Mouse (Mus musculus) heart, embryonic 13.5 days (tissue): ENCODE measurements around the gene Rprd2. TPM values are rescaled to one million over a fixed set of nuclear protein-coding genes. Genes with fewer than 3 reads are reported as not detected.
A peak's percentile ranks its signal among the peaks of the same experiment; 100 is the strongest.

Experiments used
- ATAC-seq: fragments of 200-750 bp; cut with Nextera tagmentation; 2 replicates; pipeline ENCODE4 v1.8.0; 2017; ENCODE audit warnings: moderate TSS enrichment; ENCODE audit not compliant: insufficient number of reproducible peaks, low FRiP score, low TSS enrichment; ENCODE audit errors: extremely low read depth
- H3K27ac ChIP-seq: fragments of 300-500 bp; sonication (generic); replicated peaks from 2 replicates; pipeline ENCODE4 v1.5.1; 2015; ENCODE audit warnings: moderate library complexity, mild to moderate bottlenecking, inconsistent platforms
- H3K27me3 ChIP-seq: fragments of 300-500 bp; sonication (generic); replicated peaks from 2 replicates; pipeline ENCODE4 v1.6.1; 2015; ENCODE audit warnings: mild to moderate bottlenecking, inconsistent platforms
- H3K36me3 ChIP-seq: fragments of 300-500 bp; sonication (generic); 2 replicates; pipeline ENCODE4 v1.6.1; 2015; ENCODE audit warnings: mild to moderate bottlenecking, inconsistent platforms
- H3K4me1 ChIP-seq: fragments of 300-500 bp; sonication (generic); 2 replicates; pipeline ENCODE4 v1.6.1; 2015; ENCODE audit warnings: inconsistent platforms
- H3K4me2 ChIP-seq: fragments of 300-500 bp; sonication (generic); 2 replicates; pipeline ENCODE4 v1.6.1; 2015; ENCODE audit warnings: inconsistent platforms, mild to moderate bottlenecking, moderate library complexity
- H3K4me3 ChIP-seq: fragments of 300-500 bp; sonication (generic); 2 replicates; pipeline ENCODE4 v1.5.1; 2015; ENCODE audit warnings: moderate library complexity, mild to moderate bottlenecking, inconsistent platforms
- H3K9ac ChIP-seq: fragments of 300-500 bp; sonication (generic); 2 replicates; pipeline ENCODE4 v1.6.1; 2015; ENCODE audit warnings: inconsistent platforms, mild to moderate bottlenecking, moderate library complexity
- H3K9me3 ChIP-seq: fragments of 300-500 bp; sonication (generic); 2 replicates; pipeline ENCODE4 v1.6.1; 2016; ENCODE audit warnings: inconsistent platforms
- WGBS: fragments of 180-500 bp; shearing (Covaris S2); methylation state at CpG from one replicate; pipeline ENCODE4 v1.1.7; 2015; ENCODE audit warnings: mixed read lengths; 5-methylcytosine and 5-hydroxymethylcytosine counted together
- polyA plus RNA-seq: library from polyadenylated mRNA; unstranded; fragments of >200 nt; fragmentation: Nextera tagmentation; extraction: Ambion mirVana; gene quantifications from 2 replicates; pipeline ENCODE4 v1.2.1, GENCODE M21; 2015

Gene Rprd2
- polyA plus RNA-seq, 1 experiment from 2014 or later = 17.1 TPM

DNA sequence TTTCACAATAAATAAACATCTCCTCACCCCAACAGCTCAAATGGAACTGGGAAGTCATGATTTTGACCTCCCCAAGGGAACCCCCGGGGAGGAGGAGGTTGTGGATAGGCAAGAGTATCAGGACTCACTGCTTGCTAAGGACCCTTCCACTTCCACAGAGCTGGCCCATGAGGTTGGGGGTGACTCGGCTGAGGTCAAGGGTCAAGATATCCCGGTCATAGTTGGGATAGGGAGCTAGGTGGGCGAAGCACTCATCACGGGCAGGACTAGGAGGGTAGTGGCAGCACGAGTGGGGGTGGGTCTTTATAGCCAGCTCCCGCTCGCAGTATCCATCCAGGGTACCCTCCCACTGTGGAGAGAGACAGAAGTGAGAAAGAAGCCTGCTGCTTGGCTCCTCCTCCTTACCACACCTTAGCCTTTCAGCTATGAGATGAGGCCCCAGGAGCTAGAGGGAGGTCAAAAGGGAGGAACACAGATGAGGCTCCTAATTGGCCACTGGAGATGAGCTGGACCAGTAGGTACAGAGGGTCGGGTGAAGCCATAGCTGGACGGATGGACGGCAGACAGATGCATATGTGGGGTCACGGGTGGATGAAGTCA lies 83.5 kb downstream of the Rprd2 start:
- Histone ChIP-seq H3K27me3 (no peaks in the 10 kb centered on the region), H3K4me1 (peaks cover 61% of the 10 kb centered on the region), H3K9me3 (no peaks in the 10 kb centered on the region), H3K4me2 (no peak overlapping the region), H3K4me3 (no peak overlapping the region), H3K27ac (no peak overlapping the region), H3K9ac (no peak overlapping the region), H3K36me3 (peaks cover 30% of the 10 kb centered on the region)
- 83% methylated on average over 12 of the region's 12 CpGs for WGBS
- no peak for ATAC-seq

DNA sequence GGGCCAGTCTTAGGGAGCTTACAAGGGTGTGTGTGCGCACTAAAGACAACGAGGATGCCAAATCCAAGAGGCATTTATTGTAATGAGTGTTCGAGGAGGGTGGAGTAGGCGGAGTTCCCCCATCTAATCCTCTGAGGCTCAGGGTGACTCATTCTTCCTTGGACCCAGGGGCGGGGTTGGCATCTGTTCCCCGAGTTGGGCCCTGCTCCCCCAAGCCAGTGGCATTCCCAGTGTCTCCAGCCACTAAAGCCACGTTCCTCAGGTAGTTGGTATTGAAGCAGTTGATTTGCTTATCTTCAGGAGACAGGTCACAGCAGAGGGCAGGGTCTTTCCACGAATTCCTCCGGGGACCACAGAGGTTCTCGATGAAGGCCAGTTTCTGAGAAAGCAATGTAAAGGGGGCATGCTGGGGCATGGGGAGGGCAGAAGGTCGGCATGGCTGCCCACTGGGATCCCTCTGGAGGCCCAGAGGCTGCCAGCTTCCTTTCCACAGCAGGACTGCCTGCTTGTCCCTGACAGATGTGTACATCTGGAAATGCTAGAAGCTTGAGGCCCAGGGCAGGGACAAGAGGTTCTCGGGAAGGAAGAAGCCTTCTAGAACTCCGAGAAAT lies 84.5 kb downstream of the Rprd2 start:
- no peaks in the 10 kb centered on the region for H3K27me3 ChIP-seq
- no peak overlapping the region for H3K4me3 ChIP-seq
- peaks cover 51% of the 10 kb centered on the region for H3K4me1 ChIP-seq
- no peak for ATAC-seq
- no peak overlapping the region for H3K9ac ChIP-seq
- 67% methylated on average over 13 of the region's 13 CpGs for WGBS
- no peaks in the 10 kb centered on the region for H3K9me3 ChIP-seq
- H3K27ac ChIP-seq = no peak overlapping the region
- peaks cover 30% of the 10 kb centered on the region for H3K36me3 ChIP-seq
- H3K4me2 ChIP-seq = no peak overlapping the region

DNA sequence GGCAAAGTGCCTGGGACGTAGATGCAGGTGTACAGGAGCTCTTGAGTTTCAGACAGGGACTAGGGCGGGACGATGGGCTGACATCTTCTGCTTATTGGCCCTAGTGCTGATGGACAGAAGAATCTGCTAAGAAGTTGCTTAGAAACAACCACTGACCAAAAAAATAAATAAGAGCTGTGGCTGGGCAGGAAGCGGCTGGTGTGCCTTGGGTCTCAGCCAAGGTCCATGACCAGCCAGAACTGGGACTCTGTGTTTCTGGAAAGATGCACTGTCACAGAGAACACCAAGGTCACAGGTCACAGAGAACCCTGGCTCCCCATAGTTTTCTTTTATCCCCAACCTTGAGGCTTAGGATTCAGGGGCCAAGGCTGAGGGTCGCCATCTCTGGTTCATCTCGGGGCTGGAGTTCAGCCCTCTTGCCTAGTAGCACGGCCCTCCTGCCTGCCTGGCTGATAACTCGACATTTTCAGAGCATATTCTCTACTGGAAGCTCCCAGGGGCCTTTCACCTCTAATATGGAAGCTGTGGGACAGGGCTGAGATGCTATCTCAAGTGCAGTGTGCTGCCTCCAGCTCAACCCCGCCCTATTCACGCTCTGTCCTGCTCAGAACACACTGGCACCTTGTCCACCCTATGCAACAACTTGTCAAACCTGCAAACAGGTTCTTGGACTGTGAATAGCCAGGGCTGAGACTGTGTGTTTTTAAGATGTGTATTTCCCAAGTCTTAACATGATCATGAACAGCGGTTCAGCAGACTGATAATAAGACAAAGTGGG lies 85.7 kb downstream of the Rprd2 start:
- Histone ChIP-seq H3K9ac (peak overlapping the region; percentile 14; the same call in 1 of the 2 replicates), H3K27ac (peak overlapping the region; percentile 74), H3K4me1 (peaks cover 38% of the 10 kb centered on the region), H3K4me3 (no peak overlapping the region), H3K9me3 (no peaks in the 10 kb centered on the region), H3K4me2 (no peak overlapping the region), H3K36me3 (peaks cover 30% of the 10 kb centered on the region), H3K27me3 (no peaks in the 10 kb centered on the region)
- 54% methylated on average over 11 of the region's 11 CpGs for WGBS
- no peak for ATAC-seq

DNA sequence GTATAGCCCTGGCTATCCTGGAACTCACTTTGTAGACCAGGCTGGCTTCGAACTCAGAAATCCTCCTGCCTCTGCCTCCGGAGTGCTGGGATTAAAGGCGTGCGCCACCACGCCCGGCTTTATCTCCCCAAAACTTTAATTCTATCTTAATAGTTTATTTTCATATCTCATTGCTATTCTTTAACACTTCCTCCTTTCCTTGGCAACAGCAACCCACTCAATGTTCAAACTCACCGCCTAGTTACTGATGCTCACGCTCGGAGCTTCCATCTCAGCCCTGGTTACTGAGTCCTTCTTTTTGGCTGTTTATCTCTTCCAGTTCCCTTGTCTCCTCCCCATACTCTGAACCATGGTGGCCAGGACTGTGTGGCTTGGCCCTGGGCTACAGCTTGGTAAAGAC lies 86.4 kb downstream of the Rprd2 start:
- Histone ChIP-seq H3K4me2 (no peak overlapping the region), H3K4me3 (no peak overlapping the region), H3K27me3 (no peaks in the 10 kb centered on the region), H3K36me3 (peaks cover 30% of the 10 kb centered on the region), H3K9me3 (no peaks in the 10 kb centered on the region), H3K4me1 (peaks cover 35% of the 10 kb centered on the region), H3K9ac (no peak overlapping the region), H3K27ac (peak overlapping the region; percentile 24; the same call in 1 of the 2 replicates)
- WGBS = 91% methylated on average over 9 of the region's 9 CpGs
- no peak for ATAC-seq

DNA sequence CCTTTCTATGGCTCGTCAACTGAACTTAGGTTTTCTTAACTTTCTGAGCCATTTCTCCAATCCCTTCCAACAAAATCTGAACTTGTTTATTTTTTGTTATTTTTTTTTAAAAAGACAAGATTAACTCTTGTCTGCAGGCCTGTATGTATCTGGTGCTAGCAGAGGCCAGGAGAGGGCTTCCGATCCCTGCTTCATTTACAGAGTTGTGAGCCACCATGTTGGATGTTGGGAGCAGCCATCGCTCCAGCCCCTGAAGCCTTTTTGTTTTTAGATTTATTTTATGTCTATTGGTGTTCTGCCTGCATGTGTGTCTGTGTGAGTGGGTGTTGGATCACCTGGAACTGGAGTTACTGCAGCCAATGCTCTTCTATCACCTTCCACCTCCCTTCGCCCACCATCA lies 86.9 kb downstream of the Rprd2 start:
- Histone ChIP-seq H3K4me2 (no peak overlapping the region), H3K4me3 (no peak overlapping the region), H3K36me3 (peaks cover 29% of the 10 kb centered on the region), H3K4me1 (peaks cover 34% of the 10 kb centered on the region), H3K27me3 (no peaks in the 10 kb centered on the region), H3K9me3 (no peaks in the 10 kb centered on the region), H3K27ac (no peak overlapping the region), H3K9ac (no peak overlapping the region)
- ATAC-seq = no peak
- WGBS = 89% methylated on average over 4 of the region's 4 CpGs

DNA sequence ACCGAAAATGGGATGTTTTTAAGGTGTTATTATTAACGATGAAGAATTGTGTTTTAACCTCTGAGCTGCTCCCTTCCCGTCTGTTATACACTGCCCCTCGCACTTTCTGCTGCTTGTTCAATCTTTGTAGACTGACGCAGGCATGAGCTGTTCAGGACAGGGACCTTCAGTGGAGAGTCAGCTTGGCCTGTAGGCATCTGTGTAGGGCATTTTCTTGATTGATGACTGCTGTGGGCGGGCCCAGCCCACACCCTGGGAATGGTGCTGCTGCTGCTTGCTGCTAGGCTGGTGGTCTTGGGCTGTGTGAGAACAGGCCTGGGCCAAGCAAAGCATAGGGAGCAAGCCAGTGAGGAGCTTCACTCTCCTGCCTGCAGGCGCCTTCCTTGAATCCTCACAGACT lies 88.2 kb downstream of the Rprd2 start:
- H3K4me3 ChIP-seq = no peak overlapping the region
- 77% methylated on average over 7 of the region's 7 CpGs for WGBS

DNA sequence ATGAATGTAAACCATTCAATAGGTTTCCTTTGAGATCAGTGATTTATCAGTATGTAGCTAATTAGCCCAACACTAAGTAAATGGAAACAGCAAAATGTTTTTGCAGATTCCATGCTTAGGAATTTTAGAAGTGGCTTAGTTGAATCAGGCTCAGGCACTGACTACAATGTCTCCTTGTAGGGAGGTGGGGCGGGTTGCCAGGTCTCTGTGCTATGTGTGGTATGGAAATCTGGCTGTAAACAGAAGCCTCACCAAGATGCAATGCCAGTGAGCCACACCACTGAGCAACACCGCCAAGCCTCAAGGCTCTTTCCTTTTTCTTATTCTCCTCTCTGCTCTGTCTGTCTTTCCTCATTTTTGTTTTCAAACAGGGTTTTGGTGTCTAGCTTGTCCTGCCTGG lies 89.8 kb downstream of the Rprd2 start:
- ATAC-seq = no peak
- H3K4me1 ChIP-seq = peaks cover 30% of the 10 kb centered on the region
- H3K9ac ChIP-seq = no peak overlapping the region
- H3K4me2 ChIP-seq = no peak overlapping the region
- no peaks in the 10 kb centered on the region for H3K27me3 ChIP-seq
- H3K36me3 ChIP-seq = peaks cover 2% of the 10 kb centered on the region; the same call in 1 of the 2 replicates
- no peak overlapping the region for H3K27ac ChIP-seq
- no peak overlapping the region for H3K4me3 ChIP-seq
- no peaks in the 10 kb centered on the region for H3K9me3 ChIP-seq
- WGBS = 77% methylated on average over 2 of the region's 2 CpGs

More for the DNA sequence above, 88.2 kb downstream of the Rprd2 start:
- peaks cover 35% of the 10 kb centered on the region for H3K4me1 ChIP-seq
- H3K9me3 ChIP-seq = no peaks in the 10 kb centered on the region
- no peak overlapping the region for H3K4me2 ChIP-seq
- H3K27ac ChIP-seq = no peak overlapping the region
- no peaks in the 10 kb centered on the region for H3K27me3 ChIP-seq
- peaks cover 15% of the 10 kb centered on the region for H3K36me3 ChIP-seq
- no peak; the same call in 1 of the 2 replicates for ATAC-seq
- H3K9ac ChIP-seq = no peak overlapping the region

DNA sequence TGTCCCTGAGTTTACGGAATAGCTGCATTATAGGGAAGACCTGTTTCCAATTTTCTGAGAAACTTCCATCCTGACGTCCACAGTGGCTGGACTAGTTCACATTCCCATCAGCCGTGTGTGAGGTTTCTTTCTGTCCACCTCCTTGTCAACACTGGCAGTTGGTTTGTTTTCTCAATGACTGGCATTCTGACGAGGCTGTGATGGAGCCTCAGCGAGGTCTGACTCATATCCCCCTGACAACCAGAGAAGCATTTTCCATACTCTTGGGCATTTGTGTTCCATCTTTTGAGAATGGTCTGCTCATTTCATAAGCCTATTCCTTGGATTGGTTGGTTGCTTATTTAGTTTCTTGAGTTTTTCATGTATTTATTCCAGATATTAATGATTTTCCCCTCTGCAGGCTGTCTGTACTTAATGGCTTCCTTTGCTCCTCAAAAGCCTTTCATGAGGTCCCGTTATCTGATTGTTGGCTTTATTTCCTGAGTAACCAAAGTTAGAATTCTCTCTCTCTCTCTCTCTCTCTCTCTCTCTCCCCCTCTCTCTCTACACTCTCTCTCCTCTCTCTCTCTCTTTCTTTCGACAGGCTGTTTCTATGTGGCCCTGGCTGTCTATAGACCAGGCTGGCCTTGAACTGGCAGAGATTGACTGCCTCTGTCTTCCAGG lies 91.8 kb downstream of the Rprd2 start:
- no peak overlapping the region for H3K4me3 ChIP-seq
- no peak overlapping the region for H3K4me2 ChIP-seq
- 46% methylated on average over 7 of the region's 7 CpGs for WGBS
- H3K27ac ChIP-seq = 0 out of 2 replicates have a peak overlapping the region, but pooled peaks have one; percentile 3
- H3K36me3 ChIP-seq = no peaks in the 10 kb centered on the region
- ATAC-seq = no peak
- H3K9me3 ChIP-seq = no peaks in the 10 kb centered on the region
- peaks cover 14% of the 10 kb centered on the region for H3K4me1 ChIP-seq
- H3K9ac ChIP-seq = no peak overlapping the region
- no peaks in the 10 kb centered on the region for H3K27me3 ChIP-seq

DNA sequence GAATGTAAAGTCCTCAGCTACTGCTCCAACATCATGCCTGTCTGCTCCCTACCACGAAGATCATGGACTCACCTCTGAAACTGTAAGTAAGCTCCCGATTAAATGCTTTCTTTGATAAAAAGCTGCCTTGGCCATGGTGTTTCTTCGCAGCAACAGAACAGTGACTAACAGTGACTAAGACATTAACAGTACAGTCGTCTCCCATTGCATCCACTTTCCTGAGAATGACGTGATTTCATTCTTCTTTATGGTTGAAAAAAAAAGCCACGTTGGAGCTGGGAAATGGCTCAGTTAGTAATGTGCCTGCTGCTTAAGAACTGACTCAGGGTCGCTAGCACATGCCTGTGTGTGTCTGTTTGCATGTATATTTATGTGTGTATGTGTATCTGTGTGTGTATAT lies 92.8 kb downstream of the Rprd2 start:
- H3K4me1 ChIP-seq = peaks cover 14% of the 10 kb centered on the region
- no peaks in the 10 kb centered on the region for H3K27me3 ChIP-seq
- WGBS = 76% methylated on average over 7 of the region's 7 CpGs
- no peaks in the 10 kb centered on the region for H3K9me3 ChIP-seq
- H3K36me3 ChIP-seq = no peaks in the 10 kb centered on the region
- no peak overlapping the region for H3K27ac ChIP-seq
- no peak for ATAC-seq
- no peak overlapping the region for H3K9ac ChIP-seq
- H3K4me3 ChIP-seq = no peak overlapping the region
- H3K4me2 ChIP-seq = no peak overlapping the region

DNA sequence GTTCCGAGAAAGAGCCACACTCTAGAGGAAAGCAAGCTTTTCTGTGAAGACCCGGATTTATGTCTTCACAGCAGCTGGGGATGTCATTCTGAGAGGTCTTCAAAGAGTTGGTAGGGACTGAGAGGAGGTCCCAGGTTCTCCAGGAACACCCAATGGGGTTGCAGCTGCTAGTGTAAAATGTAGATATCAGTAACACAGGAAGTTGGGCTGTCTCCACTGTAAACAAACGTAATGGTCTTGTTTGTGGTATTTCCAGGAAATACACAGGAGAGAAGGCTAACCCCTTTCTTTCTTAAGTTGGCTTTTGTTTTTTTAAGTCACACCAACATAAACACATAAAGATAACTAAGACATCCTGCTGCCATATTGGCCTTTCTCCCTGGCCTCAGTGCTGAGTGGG lies 96.3 kb downstream of the Rprd2 start:
- Histone ChIP-seq H3K4me2 (no peak overlapping the region), H3K4me3 (no peak overlapping the region), H3K9ac (no peak overlapping the region), H3K9me3 (no peaks in the 10 kb centered on the region), H3K27ac (no peak overlapping the region), H3K4me1 (peaks cover 14% of the 10 kb centered on the region), H3K36me3 (no peaks in the 10 kb centered on the region), H3K27me3 (no peaks in the 10 kb centered on the region)
- WGBS = 67% methylated on average over 3 of the region's 3 CpGs
- ATAC-seq = no peak

DNA sequence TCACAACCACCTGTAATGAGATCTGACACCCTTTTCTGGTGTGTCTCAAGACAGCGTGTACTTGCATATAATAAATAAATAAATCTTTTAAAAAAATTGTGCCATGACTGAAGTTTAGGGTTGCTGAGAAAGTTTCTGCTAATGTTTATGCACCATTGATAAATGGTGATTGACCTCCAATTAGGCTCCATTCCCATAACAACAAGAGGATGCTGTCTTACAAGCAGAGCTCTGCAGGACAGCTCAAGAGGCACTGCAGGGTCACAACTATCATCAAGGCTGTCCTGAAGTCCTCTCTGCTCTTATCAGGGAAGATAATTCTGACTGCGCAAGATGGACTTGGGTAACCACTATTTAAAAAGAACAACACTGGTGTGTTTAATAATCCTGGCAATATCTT lies 100.5 kb downstream of the Rprd2 start:
- WGBS = 65% methylated on average over 2 of the region's 2 CpGs
- ATAC-seq = no peak
- peaks cover 4% of the 10 kb centered on the region for H3K9me3 ChIP-seq

More for the DNA sequence above, 100.5 kb downstream of the Rprd2 start:
- Histone ChIP-seq H3K4me3 (no peak overlapping the region), H3K4me1 (0 out of 2 replicates have a peak, but pooled peaks cover 2% of the 10 kb centered on the region), H3K9ac (no peak overlapping the region), H3K27me3 (no peaks in the 10 kb centered on the region), H3K27ac (no peak overlapping the region), H3K4me2 (no peak overlapping the region), H3K36me3 (peaks cover 4% of the 10 kb centered on the region; the same call in 1 of the 2 replicates)
